Mouse (Mus musculus) hindbrain, embryonic 10.5 days (tissue): ENCODE measurements around the gene H2-Q1. TPM values are rescaled to one million over a fixed set of nuclear protein-coding genes. Genes with fewer than 3 reads are reported as not detected.
"Not testable (repeated sequence)": the region's sequence is repeated elsewhere in the genome, so short reads cannot be mapped to it uniquely, and the experiment has no call there.

Experiments
- DNase-seq: peaks from one replicate; pipeline ENCODE4 v3.0.0-alpha.2; 2017; ENCODE audit warnings: low spot score
- H3K27ac ChIP-seq: fragments of 300-500 bp; sonication (generic); 2 replicates; pipeline ENCODE4 v1.5.1; 2016; ENCODE audit warnings: mild to moderate bottlenecking, moderate library complexity
- H3K27me3 ChIP-seq: fragments of 300-500 bp; sonication (generic); 2 replicates; pipeline ENCODE4 v1.6.1; 2016; ENCODE audit warnings: mild to moderate bottlenecking; ENCODE audit not compliant: poor library complexity, insufficient read depth, severe bottlenecking
- H3K36me3 ChIP-seq: fragments of 300-500 bp; sonication (generic); 2 replicates; pipeline ENCODE4 v1.6.1; 2016; ENCODE audit warnings: mild to moderate bottlenecking, moderate library complexity
- H3K4me1 ChIP-seq: fragments of 300-500 bp; sonication (generic); replicated peaks from 2 replicates; pipeline ENCODE4 v1.6.1; 2016; ENCODE audit warnings: mild to moderate bottlenecking
- H3K4me3 ChIP-seq: fragments of 300-500 bp; sonication (generic); 2 replicates; pipeline ENCODE4 v1.5.1; 2016; ENCODE audit warnings: mild to moderate bottlenecking, moderate library complexity
- H3K9me3 ChIP-seq: fragments of 300-500 bp; sonication (generic); 2 replicates; pipeline ENCODE4 v1.6.1; 2016; ENCODE audit warnings: mild to moderate bottlenecking, moderate library complexity
- WGBS: fragments of 180-500 bp; shearing (Covaris S2); methylation state at CpG from one replicate; pipeline ENCODE4 v1.1.7; 2016; 5-methylcytosine and 5-hydroxymethylcytosine counted together
- polyA plus RNA-seq: library from polyadenylated mRNA; unstranded; fragments of >200 nt; fragmentation: Nextera tagmentation; extraction: Ambion mirVana; gene quantifications from 2 replicates; pipeline ENCODE4 v1.2.1, GENCODE M21; 2016

H2-Q1 gene
- polyA plus RNA-seq, 1 experiment from 2014 or later, result not detected

DNA sequence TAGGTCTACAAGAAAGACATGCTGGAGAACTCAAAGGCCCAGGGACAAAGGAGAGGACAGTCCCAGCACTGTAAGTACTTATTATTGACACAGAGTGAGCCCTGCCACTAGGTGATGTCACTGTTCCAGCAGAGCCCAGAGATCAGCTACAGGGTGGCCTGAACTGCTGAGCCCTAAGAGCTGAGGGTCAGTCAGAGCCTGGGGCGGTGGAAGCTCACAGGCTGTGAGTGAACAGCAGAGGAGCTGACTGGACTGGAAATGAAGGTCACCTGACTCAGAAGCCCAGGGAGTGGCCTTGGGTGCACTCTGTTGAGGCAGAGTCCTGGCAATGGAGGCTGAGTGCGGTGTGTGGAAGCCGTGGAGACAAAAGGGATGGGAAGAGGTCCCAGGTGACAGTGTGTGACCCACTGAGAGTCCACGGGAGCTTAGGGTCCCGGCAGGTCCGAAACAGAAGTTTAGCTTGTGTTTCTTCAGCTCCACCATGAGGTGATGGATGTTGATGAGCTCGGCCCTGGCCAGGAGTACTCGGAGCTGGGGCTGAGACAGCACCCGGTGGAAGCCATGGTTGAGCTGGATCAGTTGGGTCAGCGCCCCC is 16.4 kb upstream of the H2-Q1 start:
- WGBS, result 87% methylated on average over 10 of the region's 10 CpGs

DNA sequence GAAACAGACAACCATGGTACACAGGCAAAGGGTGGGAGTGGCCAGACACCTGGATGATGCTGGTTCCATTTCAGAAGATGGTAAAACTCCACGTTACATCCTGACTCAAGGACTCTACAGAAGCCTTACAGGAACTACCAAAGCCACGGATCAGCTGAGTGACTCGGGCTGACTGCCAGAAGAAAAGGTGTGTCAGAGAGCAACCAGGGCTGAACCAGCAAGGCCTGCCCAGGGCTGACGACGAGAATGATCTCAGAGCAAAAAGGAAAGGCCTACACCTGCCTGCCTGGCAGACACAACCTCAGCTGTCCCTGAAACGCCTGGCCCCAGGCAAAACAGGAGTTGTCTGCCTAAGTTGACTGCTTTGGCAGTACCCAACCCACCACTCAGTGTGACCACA is 15.7 kb upstream of the H2-Q1 start:
- DNase-seq, result no peak
- Histone ChIP-seq H3K36me3 (no peaks in the 10 kb centered on the region), H3K4me3 (no peak overlapping the region), H3K27ac (no peak overlapping the region), H3K9me3 (peaks cover 6% of the 10 kb centered on the region; the same call in 1 of the 2 replicates), H3K27me3 (peaks cover 9% of the 10 kb centered on the region; the same call in 1 of the 2 replicates), H3K4me1 (no peaks in the 10 kb centered on the region)
- 83% methylated on average over 6 of the region's 6 CpGs for WGBS

More for the DNA sequence above, 16.4 kb upstream of the H2-Q1 start:
- Histone ChIP-seq H3K4me1 (no peaks in the 10 kb centered on the region), H3K27ac (no peak overlapping the region), H3K4me3 (no peak overlapping the region), H3K9me3 (peaks cover 6% of the 10 kb centered on the region; the same call in 1 of the 2 replicates), H3K27me3 (peaks cover 9% of the 10 kb centered on the region; the same call in 1 of the 2 replicates), H3K36me3 (no peaks in the 10 kb centered on the region)
- DNase-seq, result no peak

- not testable (repeated sequence) for H3K36me3 ChIP-seq, H3K4me3 ChIP-seq, H3K9me3 ChIP-seq, H3K27ac ChIP-seq, DNase-seq, H3K4me1 ChIP-seq
- WGBS, result 79% methylated on average over 8 of the region's 8 CpGs
- peaks cover 11% of the 10 kb centered on the region; the same call in 1 of the 2 replicates for H3K27me3 ChIP-seq
Measured at GRCm38 (mm10) chr17:35304921-35305320, 15.3 kb upstream of the H2-Q1 start.

GRCm38 (mm10) chr17:35318671-35319070 is 1.5 kb upstream of the H2-Q1 start:
- H3K27me3 ChIP-seq, result peaks cover 57% of the 10 kb centered on the region

GRCm38 (mm10) chr17:35325124-35325523 is 4.9 kb downstream of the H2-Q1 start:
- H3K4me1 ChIP-seq, result peaks cover 11% of the 10 kb centered on the region
- not testable (repeated sequence) for DNase-seq, H3K27ac ChIP-seq, H3K36me3 ChIP-seq, H3K9me3 ChIP-seq, H3K4me3 ChIP-seq
- WGBS, result 45% methylated on average over 1 of the region's 1 CpGs
- H3K27me3 ChIP-seq, result peaks cover 39% of the 10 kb centered on the region

More at GRCm38 (mm10) chr17:35318671-35319070, 1.5 kb upstream of the H2-Q1 start:
- H3K9me3 ChIP-seq, result no peaks in the 10 kb centered on the region
- H3K27ac ChIP-seq, result no peak overlapping the region
- DNase-seq, result no peak
- no peak overlapping the region for H3K4me3 ChIP-seq
- H3K36me3 ChIP-seq, result no peaks in the 10 kb centered on the region
- peaks cover 11% of the 10 kb centered on the region for H3K4me1 ChIP-seq

DNA sequence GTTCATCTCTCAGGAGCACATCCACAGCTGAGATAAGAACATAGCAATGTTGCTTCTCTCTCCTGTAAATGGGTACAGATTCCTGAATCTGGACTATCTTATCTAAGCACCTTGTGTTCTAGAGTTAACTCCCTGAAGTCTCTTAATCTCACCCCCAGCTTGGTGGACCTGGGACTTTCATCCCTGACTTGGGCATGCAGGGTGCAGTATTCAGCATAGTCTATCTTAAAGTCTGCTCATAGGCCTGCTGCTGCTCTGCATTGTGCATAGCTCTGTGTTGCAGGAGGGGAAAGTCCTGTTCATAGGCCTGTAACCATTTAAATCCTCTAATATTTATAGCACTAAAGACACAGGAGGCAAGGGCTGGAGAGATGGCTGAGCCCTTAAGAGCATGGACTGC is 5.8 kb downstream of the H2-Q1 start:
- not testable (repeated sequence) for H3K4me1 ChIP-seq, H3K4me3 ChIP-seq, H3K36me3 ChIP-seq, H3K9me3 ChIP-seq, H3K27ac ChIP-seq, DNase-seq
- H3K27me3 ChIP-seq, result peaks cover 30% of the 10 kb centered on the region

- not testable (repeated sequence) for H3K36me3 ChIP-seq, H3K27me3 ChIP-seq, DNase-seq, H3K4me1 ChIP-seq, H3K9me3 ChIP-seq, H3K4me3 ChIP-seq, H3K27ac ChIP-seq
- 58% methylated on average over 3 of the region's 3 CpGs for WGBS
Measured at GRCm38 (mm10) chr17:35329714-35330113, 9.5 kb downstream of the H2-Q1 start.

DNA sequence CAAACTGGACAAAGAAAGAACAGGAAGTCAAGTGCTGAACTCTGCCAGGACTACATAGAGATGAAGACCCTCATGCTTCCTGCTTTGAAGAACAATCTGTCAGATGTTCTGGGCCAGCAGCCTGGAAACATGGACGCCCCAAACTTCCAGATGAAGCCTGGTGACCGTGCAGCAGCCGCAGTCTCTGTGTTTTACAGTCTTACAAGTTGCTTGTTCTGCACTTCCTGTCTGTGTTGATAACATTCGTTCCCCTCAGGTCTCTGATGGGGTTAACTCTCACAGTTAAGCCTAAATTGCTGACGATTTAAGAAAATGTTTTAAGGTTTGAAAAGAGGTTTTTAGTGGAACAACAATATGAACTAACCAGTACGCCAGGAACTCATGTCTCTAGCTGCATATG is 11.3 kb downstream of the H2-Q1 start:
- WGBS, result 76% methylated on average over 6 of the region's 6 CpGs
- DNase-seq, H3K9me3 ChIP-seq, H3K36me3 ChIP-seq, H3K4me3 ChIP-seq, H3K27ac ChIP-seq, H3K27me3 ChIP-seq, H3K4me1 ChIP-seq: not testable (repeated sequence)

DNA sequence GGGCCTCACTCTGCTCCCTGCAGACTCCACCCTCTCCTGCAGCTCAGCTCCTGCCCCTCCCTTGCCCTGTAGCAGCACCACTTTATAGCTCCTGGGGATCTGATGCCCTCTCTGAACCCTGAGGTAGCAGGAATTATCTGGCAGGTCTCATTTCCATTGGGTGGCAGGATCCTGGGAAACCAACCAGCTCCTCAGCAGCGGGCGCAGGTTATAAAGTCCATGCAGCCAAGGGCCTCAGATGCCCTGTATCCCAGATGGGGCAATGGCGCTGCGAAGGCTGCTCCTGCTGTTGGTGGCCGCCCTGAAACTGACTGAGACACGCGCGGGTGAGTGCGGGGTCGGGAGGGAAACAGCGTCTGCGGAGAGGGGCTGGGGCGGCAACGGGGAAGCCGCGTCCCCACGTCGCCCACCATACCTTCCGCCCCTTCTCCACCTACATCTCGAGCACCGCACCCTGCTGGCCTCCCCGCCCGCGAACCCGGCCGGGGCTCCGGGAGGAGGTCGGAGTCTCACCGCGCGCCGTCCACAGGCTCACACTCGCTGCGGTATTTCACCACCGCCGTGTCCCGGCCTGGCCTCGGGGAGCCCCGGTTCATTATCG is 22.0 kb downstream of the H2-Q1 start, which contains the start of gene H2-Q2:
H2-Q2 (plus strand) TSS at position 172 of the 601 bp plus-strand sequence.
- peak; percentile 27 for DNase-seq
- Histone ChIP-seq H3K36me3 (no peaks in the 10 kb centered on the region), H3K9me3 (no peaks in the 10 kb centered on the region), H3K4me3 (peak within 1 kb of the TSS; percentile 55), H3K4me1 (peaks cover 13% of the 10 kb centered on the region), H3K27me3 (peaks cover 57% of the 10 kb centered on the region), H3K27ac (no peak within 1 kb of the TSS; the same call in 1 of the 2 replicates)
- WGBS, result 1% methylated on average over 40 of the region's 40 CpGs

- Histone ChIP-seq H3K27me3 (peaks cover 57% of the 10 kb centered on the region), H3K36me3 (no peaks in the 10 kb centered on the region), H3K9me3 (no peaks in the 10 kb centered on the region), H3K4me3 (peak overlapping the region; percentile 55), H3K27ac (no peak overlapping the region), H3K4me1 (peaks cover 13% of the 10 kb centered on the region)
- 3% methylated on average over 46 of the region's 46 CpGs for WGBS
- peak; percentile 12 for DNase-seq
Measured at GRCm38 (mm10) chr17:35342711-35343476, 22.7 kb downstream of the H2-Q1 start.

- not testable (repeated sequence) for H3K27ac ChIP-seq, DNase-seq, H3K4me3 ChIP-seq, H3K4me1 ChIP-seq, H3K36me3 ChIP-seq, H3K9me3 ChIP-seq
- peaks cover 27% of the 10 kb centered on the region for H3K27me3 ChIP-seq
Measured at GRCm38 (mm10) chr17:35347659-35348058, 27.5 kb downstream of the H2-Q1 start.

DNA sequence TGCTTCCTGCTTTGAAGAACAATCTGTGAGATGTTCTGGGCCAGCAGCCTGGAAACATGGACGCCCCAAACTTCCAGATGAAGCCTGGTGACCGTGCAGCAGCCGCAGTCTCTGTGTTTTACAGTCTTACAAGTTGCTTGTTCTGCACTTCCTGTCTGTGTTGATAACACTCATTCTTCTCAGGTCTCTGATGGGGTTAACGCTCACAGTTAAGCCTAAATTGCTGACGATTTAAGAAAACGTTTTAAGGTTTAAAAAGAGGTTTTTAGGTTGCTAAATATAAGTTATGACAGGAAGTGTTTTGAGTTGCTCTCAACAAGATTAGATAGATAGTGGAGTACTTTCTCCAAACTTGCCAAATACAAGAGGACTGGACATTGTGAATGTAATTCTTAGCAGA is 33.1 kb downstream of the H2-Q1 start:
- not testable (repeated sequence) for DNase-seq, H3K27me3 ChIP-seq, H3K4me1 ChIP-seq, H3K4me3 ChIP-seq, H3K36me3 ChIP-seq, H3K9me3 ChIP-seq, H3K27ac ChIP-seq
- WGBS, result 76% methylated on average over 6 of the region's 6 CpGs

DNA sequence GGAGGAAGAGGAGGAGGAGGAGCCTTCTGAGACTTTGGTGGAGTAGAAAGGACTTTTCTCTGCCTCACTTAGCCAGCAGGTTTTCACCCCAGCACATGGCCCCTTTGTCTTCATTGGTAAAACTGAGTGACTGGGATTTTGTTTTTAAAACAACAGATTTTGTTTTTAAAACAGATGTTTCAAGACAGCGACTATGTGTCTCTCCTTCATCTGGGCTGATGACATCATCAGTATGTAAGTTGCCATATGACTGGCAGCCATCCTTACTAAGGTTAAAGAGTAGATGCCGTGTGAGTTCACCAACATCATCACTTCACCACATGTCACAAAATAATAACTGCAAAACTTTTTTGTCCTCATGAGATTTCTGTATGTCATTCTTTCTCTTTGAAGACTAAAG is 33.9 kb downstream of the H2-Q1 start:
- Histone ChIP-seq H3K36me3 (no peaks in the 10 kb centered on the region), H3K4me3 (no peak overlapping the region), H3K4me1 (peaks cover 5% of the 10 kb centered on the region), H3K27ac (no peak overlapping the region), H3K9me3 (no peaks in the 10 kb centered on the region), H3K27me3 (peaks cover 17% of the 10 kb centered on the region)
- WGBS, result 84% methylated on average over 2 of the region's 2 CpGs
- no peak for DNase-seq
